Mouse (Mus musculus) MEL (cell line): ENCODE results near the gene Gm10521. TPM values are rescaled to one million over a fixed set of nuclear protein-coding genes. Genes with fewer than 3 reads are reported as not detected.

Source experiments
- DNase-seq: peaks from one replicate; pipeline ENCODE4 v3.0.0; 2011; ENCODE audit warnings: low read depth, low spot score
- H3K27ac ChIP-seq: 2 replicates; pipeline ENCODE4 v1.5.1; 2012; ENCODE audit warnings: low read depth, mild to moderate bottlenecking, control low read depth, low read length, moderate library complexity; ENCODE audit not compliant: control insufficient read depth
- H3K27me3 ChIP-seq, 2 experiments: fragments of 150-350 bp in 1 of 2; sonication (generic) in 1 of 2; 2 replicates each; pipeline ENCODE4 v1.6.1; 2012; ENCODE audit warnings: low read length in 2 of 2, mild to moderate bottlenecking in 2 of 2, improper control_type of control experiment in 1 of 2, moderate library complexity in 1 of 2; ENCODE audit not compliant: insufficient read depth in 2 of 2, control insufficient read depth in 1 of 2
- H3K36me3 ChIP-seq, 2 experiments: 2 replicates each; pipeline ENCODE4 v1.6.1; 2012 to 2014; ENCODE audit warnings: low read length in 2 of 2, improper control_type of control experiment in 1 of 2, inconsistent platforms in 1 of 2, mild to moderate bottlenecking in 1 of 2; ENCODE audit not compliant: insufficient read depth in 2 of 2, control insufficient read depth in 1 of 2
- H3K4me1 ChIP-seq, 2 experiments: fragments of 150-350 bp in 1 of 2; sonication (generic) in 1 of 2; 2 replicates each; pipeline ENCODE4 v1.6.1; 2012; ENCODE audit warnings: low read length in 2 of 2, improper control_type of control experiment in 1 of 2, mild to moderate bottlenecking in 1 of 2; ENCODE audit not compliant: insufficient read depth in 2 of 2, control insufficient read depth in 1 of 2
- H3K4me3 ChIP-seq, 2 experiments: fragments of 150-350 bp in 1 of 2; sonication (generic) in 1 of 2; 2 replicates each; pipeline ENCODE4 v1.5.1; 2012; ENCODE audit warnings: low read depth in 2 of 2, low read length in 2 of 2, mild to moderate bottlenecking in 2 of 2, moderate library complexity in 2 of 2, control low read depth in 1 of 2, improper control_type of control experiment in 1 of 2; ENCODE audit not compliant: control insufficient read depth in 1 of 2, insufficient read depth in 1 of 2
- H3K79me2 ChIP-seq: 2 replicates; pipeline ENCODE4 v1.6.1; 2012; ENCODE audit warnings: mild to moderate bottlenecking, low read length, moderate library complexity; ENCODE audit not compliant: control insufficient read depth, poor library complexity, insufficient read depth
- H3K9ac ChIP-seq: 2 replicates; pipeline ENCODE4 v1.6.1; 2012; ENCODE audit warnings: low read depth, mild to moderate bottlenecking, control low read depth, low read length, moderate library complexity; ENCODE audit not compliant: control insufficient read depth, poor library complexity, severe bottlenecking
- H3K9me3 ChIP-seq: fragments of 150-350 bp; sonication (generic); replicated peaks from 2 replicates; pipeline ENCODE4 v1.6.1; 2012; ENCODE audit warnings: mild to moderate bottlenecking, low read length, improper control_type of control experiment, moderate library complexity; ENCODE audit not compliant: insufficient read depth
- BHLHE40 ChIP-seq: IDR thresholded peaks from 2 replicates; pipeline ENCODE4 v1.6.1; 2012; ENCODE audit warnings: low read depth, mild to moderate bottlenecking, inconsistent platforms, low read length, improper control_type of control experiment, borderline replicate concordance
- CHD1 ChIP-seq: IDR thresholded peaks from 2 replicates; pipeline ENCODE4 v1.6.1; 2012; ENCODE audit warnings: low read depth, mild to moderate bottlenecking, inconsistent platforms, low read length, improper control_type of control experiment
- CTCF ChIP-seq, 3 experiments: IDR thresholded peaks in 2 of 3; conservative IDR thresholded peaks in 1 of 3; 2 replicates each; pipeline ENCODE4 v1.5.1; 2011 to 2012; ENCODE audit warnings: low read length in 3 of 3, low read depth in 2 of 3, mild to moderate bottlenecking in 2 of 3, improper control_type of control experiment in 1 of 3, inconsistent platforms in 1 of 3, mixed read lengths in 1 of 3, moderate library complexity in 1 of 3; ENCODE audit not compliant: control insufficient read depth in 1 of 3, insufficient read depth in 1 of 3, poor library complexity in 1 of 3, severe bottlenecking in 1 of 3
- ETS1 ChIP-seq: IDR thresholded peaks from 2 replicates; pipeline ENCODE4 v1.6.1; 2012; ENCODE audit warnings: low read depth, mild to moderate bottlenecking, inconsistent platforms, low read length, improper control_type of control experiment, moderate library complexity
- GABPA ChIP-seq: IDR thresholded peaks from 2 replicates; pipeline ENCODE4 v1.6.1; 2012; ENCODE audit warnings: low read depth, mild to moderate bottlenecking, inconsistent platforms, low read length, improper control_type of control experiment, moderate library complexity
- GATA1 ChIP-seq: IDR thresholded peaks from 2 replicates; pipeline ENCODE4 v1.6.1; 2011; ENCODE audit warnings: low read depth, low read length, improper control_type of control experiment
- JUND ChIP-seq: IDR thresholded peaks from 2 replicates; pipeline ENCODE4 v1.6.1; 2011; ENCODE audit warnings: low read depth, mild to moderate bottlenecking, improper control_type of control experiment, low read length
- KAT2A ChIP-seq: conservative IDR thresholded peaks from 2 replicates; pipeline ENCODE4 v1.6.1; 2012; ENCODE audit warnings: low read depth, low read length, improper control_type of control experiment, inconsistent platforms
- MAFK ChIP-seq: IDR thresholded peaks from 2 replicates; pipeline ENCODE4 v1.6.1; 2011; ENCODE audit warnings: low read depth, mild to moderate bottlenecking, low read length, improper control_type of control experiment, borderline replicate concordance
- MAX ChIP-seq: IDR thresholded peaks from 2 replicates; pipeline ENCODE4 v1.6.1; 2011; ENCODE audit warnings: low read length, improper control_type of control experiment
- MAZ ChIP-seq: IDR thresholded peaks from 2 replicates; pipeline ENCODE4 v1.6.1; 2012; ENCODE audit warnings: low read depth, mild to moderate bottlenecking, inconsistent platforms, low read length, improper control_type of control experiment
- MEF2A ChIP-seq: IDR thresholded peaks from 2 replicates; pipeline ENCODE4 v1.6.1; 2014; ENCODE audit warnings: low read depth, mild to moderate bottlenecking, inconsistent platforms, low read length, improper control_type of control experiment; ENCODE audit not compliant: poor library complexity, insufficient replicate concordance, severe bottlenecking; ENCODE audit errors: extremely low read depth
- MXI1 ChIP-seq: IDR thresholded peaks from 2 replicates; pipeline ENCODE4 v1.6.1; 2011; ENCODE audit warnings: mild to moderate bottlenecking, low read depth, low read length, improper control_type of control experiment
- MYB ChIP-seq: IDR thresholded peaks from 2 replicates; pipeline ENCODE4 v1.6.1; 2011; ENCODE audit warnings: mild to moderate bottlenecking, low read depth, low read length, improper control_type of control experiment
- MYC ChIP-seq: IDR thresholded peaks from 2 replicates; pipeline ENCODE4 v1.6.1; 2011; ENCODE audit warnings: low read depth, mild to moderate bottlenecking, low read length, improper control_type of control experiment, moderate library complexity
- NELFE ChIP-seq: IDR thresholded peaks from 2 replicates; pipeline ENCODE4 v1.6.1; 2011; ENCODE audit warnings: low read depth, low read length, improper control_type of control experiment
- NRF1 ChIP-seq: IDR thresholded peaks from 2 replicates; pipeline ENCODE4 v1.6.1; 2014; ENCODE audit warnings: low read depth, mild to moderate bottlenecking, inconsistent platforms, low read length, improper control_type of control experiment, moderate library complexity; ENCODE audit not compliant: poor library complexity, insufficient read depth, severe bottlenecking
- POLR2A ChIP-seq, 2 experiments: IDR thresholded peaks; 2 replicates each; pipeline ENCODE4 v1.6.1; 2011 to 2012; ENCODE audit warnings: low read length in 2 of 2, mild to moderate bottlenecking in 2 of 2, control low read depth in 1 of 2, improper control_type of control experiment in 1 of 2, low read depth in 1 of 2, moderate library complexity in 1 of 2; ENCODE audit not compliant: control insufficient read depth in 1 of 2, insufficient read depth in 1 of 2, poor library complexity in 1 of 2
- POLR2AphosphoS5 ChIP-seq: IDR thresholded peaks from 2 replicates; pipeline ENCODE4 v1.6.1; 2012; ENCODE audit warnings: low read depth, borderline replicate concordance, mild to moderate bottlenecking, inconsistent platforms, low read length, moderate library complexity, mixed read lengths
- RCOR1 ChIP-seq: IDR thresholded peaks from 2 replicates; pipeline ENCODE4 v1.6.1; 2012; ENCODE audit warnings: low read depth, mild to moderate bottlenecking, inconsistent platforms, low read length, improper control_type of control experiment
- SMC3 ChIP-seq: IDR thresholded peaks from 2 replicates; pipeline ENCODE4 v1.6.1; 2011; ENCODE audit warnings: low read depth, low read length, improper control_type of control experiment
- TAL1 ChIP-seq: IDR thresholded peaks from 2 replicates; pipeline ENCODE4 v1.6.1; 2012; ENCODE audit warnings: mild to moderate bottlenecking, inconsistent platforms, low read length, moderate library complexity, mixed read lengths
- TBP ChIP-seq: IDR thresholded peaks from 2 replicates; pipeline ENCODE4 v1.8.0; 2011; ENCODE audit warnings: low read depth, low read length, improper control_type of control experiment
- UBTF ChIP-seq: IDR thresholded peaks from 2 replicates; pipeline ENCODE4 v1.6.1; 2012; ENCODE audit warnings: low read depth, mild to moderate bottlenecking, inconsistent platforms, low read length, improper control_type of control experiment, moderate library complexity, borderline replicate concordance; ENCODE audit not compliant: insufficient read depth
- USF2 ChIP-seq, 2 experiments: IDR thresholded peaks; 2 replicates each; pipeline ENCODE4 v1.6.1; 2011 to 2012; ENCODE audit warnings: improper control_type of control experiment in 2 of 2, low read length in 2 of 2, borderline replicate concordance in 1 of 2, inconsistent platforms in 1 of 2, low read depth in 1 of 2, mild to moderate bottlenecking in 1 of 2; ENCODE audit not compliant: insufficient read depth in 1 of 2
- ZKSCAN1 ChIP-seq: IDR thresholded peaks from 2 replicates; pipeline ENCODE4 v1.6.1; 2012; ENCODE audit warnings: low read depth, mild to moderate bottlenecking, inconsistent platforms, low read length, improper control_type of control experiment, moderate library complexity
- ZMIZ1 ChIP-seq: IDR thresholded peaks from 2 replicates; pipeline ENCODE4 v1.6.1; 2012; ENCODE audit warnings: low read depth, mild to moderate bottlenecking, inconsistent platforms, low read length, improper control_type of control experiment, moderate library complexity
- polyA plus RNA-seq, 2 experiments: library from polyadenylated mRNA; stranded (reverse) in 1 of 2; unstranded in 1 of 2; fragments of >175 nt in 1 of 2; fragments of >200 nt in 1 of 2; gene quantifications; 2 replicates each; pipeline versions ENCODE4 v1.2.1 to v1.2.4; 2012; ENCODE audit warnings: low replicate concordance in 2 of 2, low read depth in 1 of 2; ENCODE audit not compliant: insufficient read length in 2 of 2, insufficient read depth in 1 of 2, missing spikeins in 1 of 2
- total RNA-seq: library from RNA; depleted of rRNA; stranded (reverse); fragments of 300-350 nt; gene quantifications from 2 replicates; pipeline ENCODE4 v1.2.3, GENCODE M21; 2012

Gene Gm10521
- total and polyA plus RNA-seq, 3 experiments = 0.04 to 0.39 TPM; not detected in 1

GRCm38 (mm10) chr1:171848201-171848600, 47.3 kb upstream of the Gm10521 start (continued):
- TF ChIP-seq POLR2AphosphoS5 = no peak
- TF ChIP-seq JUND = 0 out of 2 replicates have a peak, but pooled peaks have one; percentile 57
- peak; percentile 96 for TF ChIP-seq TAL1
- TF ChIP-seq NELFE = no peak
- TF ChIP-seq ETS1 = peak; percentile 91
- TF ChIP-seq MYB = no peak
- no peak for TF ChIP-seq POLR2A (IDR thresholded peaks at IDR 0.05; ENCODE audit: control insufficient read depth in 1 of 2, insufficient read depth in 1 of 2, low read depth in 1 of 2, low read length in 2 of 2, poor library complexity in 1 of 2)
- TF ChIP-seq MAZ = peak; percentile 94
- peak; percentile 54; the same call in 1 of the 2 replicates for TF ChIP-seq MYC
- TF ChIP-seq, all 39 proteins: peak for 16

- Histone ChIP-seq H3K27me3 (no peaks in the 10 kb centered on the region), H3K79me2 (0 out of 2 replicates have a peak, but pooled peaks cover 1% of the 10 kb centered on the region), H3K9me3 (no peaks in the 10 kb centered on the region), H3K4me1 (peaks cover 41 to 43% of the 10 kb centered on the region in 2 experiments), H3K27ac (peak overlapping the region; percentile 84), H3K36me3 (peaks cover 0 to 57% of the 10 kb centered on the region in 2 experiments; a peak in 2 of 4 replicates), H3K9ac (no peak overlapping the region), H3K4me3 (no peak overlapping the region)
- TF ChIP-seq GABPA = no peak
- TF ChIP-seq MEF2A = no peak
- TF ChIP-seq UBTF = no peak
- no peak for TF ChIP-seq MAFK
- TF ChIP-seq POLR2A (IDR thresholded peaks at IDR 0.05; ENCODE audit: control insufficient read depth in 1 of 2, insufficient read depth in 1 of 2, low read depth in 1 of 2, low read length in 2 of 2, poor library complexity in 1 of 2) = no peak
- TF ChIP-seq POLR2AphosphoS5 = no peak
- TF ChIP-seq RCOR1 = no peak
- TF ChIP-seq BHLHE40 = no peak
- TF ChIP-seq CHD1 = no peak
- no peak for DNase-seq
Observed at GRCm38 (mm10) chr1:171848757-171849156, 46.7 kb upstream of the Gm10521 start.

- H3K4me3 ChIP-seq = no peak overlapping the region
- H3K36me3 ChIP-seq = peaks cover 2 to 50% of the 10 kb centered on the region in 2 experiments; a peak in 3 of 4 replicates
- H3K79me2 ChIP-seq = no peaks in the 10 kb centered on the region
Observed at GRCm38 (mm10) chr1:171849454-171849853, 46.0 kb upstream of the Gm10521 start.

More at GRCm38 (mm10) chr1:171849454-171849853, 46.0 kb upstream of the Gm10521 start:
- no peaks in the 10 kb centered on the region for H3K27me3 ChIP-seq
- H3K9me3 ChIP-seq = no peaks in the 10 kb centered on the region
- no peak overlapping the region for H3K9ac ChIP-seq
- TF ChIP-seq ZMIZ1 = no peak
- no peak for TF ChIP-seq CTCF (IDR thresholded peaks at IDR 0.05 in 2 of 3, conservative IDR thresholded peaks at IDR 0.05 in 1 of 3; ENCODE audit: control insufficient read depth in 1 of 3, insufficient read depth in 1 of 3, low read depth in 2 of 3, low read length in 3 of 3, poor library complexity in 1 of 3, severe bottlenecking in 1 of 3)
- no peak for TF ChIP-seq NRF1
- TF ChIP-seq TBP = no peak
- no peak for TF ChIP-seq MAX
- TF ChIP-seq MEF2A = no peak
- TF ChIP-seq SMC3 = no peak
- no peak for TF ChIP-seq KAT2A
- TF ChIP-seq ZKSCAN1 = no peak
- TF ChIP-seq GATA1 = no peak
- no peak for TF ChIP-seq JUND
- TF ChIP-seq MXI1 = no peak
- no peak for TF ChIP-seq USF2 (IDR thresholded peaks at IDR 0.05; ENCODE audit: borderline replicate concordance in 1 of 2, insufficient read depth in 1 of 2, low read depth in 1 of 2, low read length in 2 of 2)
- H3K4me1 ChIP-seq = peaks cover 35 to 36% of the 10 kb centered on the region in 2 experiments
- H3K27ac ChIP-seq = peak overlapping the region; percentile 11
- no peak for DNase-seq
